Mouse (Mus musculus): ENCODE data around the gene Zfp467.

Gene Zfp467

GRCm38 (mm10) chr6:48440306-48441014 is 5.2 kb downstream of the Zfp467 start:
- DNase-seq (ENCODE audit: low spot score in 2 of 2) = no peak

GRCm38 (mm10) chr6:48439654-48440053 is 6.0 kb downstream of the Zfp467 start:
- DNase-seq (ENCODE audit: low spot score in 2 of 2) = no peak

- DNase-seq (ENCODE audit: low spot score in 2 of 2) = no peak
These were observed 7.0 kb downstream of the Zfp467 start for GRCm38 (mm10) chr6:48438475-48439125.

- DNase-seq (ENCODE audit: low spot score in 2 of 2) = no peak
These were observed 7.8 kb downstream of the Zfp467 start for GRCm38 (mm10) chr6:48437679-48438376.

GRCm38 (mm10) chr6:48435706-48436349 is 9.8 kb downstream of the Zfp467 start:
- DNase-seq (ENCODE audit: low spot score in 2 of 2) = no peak

- no peak for DNase-seq (ENCODE audit: low spot score in 2 of 2)
These were observed 10.5 kb downstream of the Zfp467 start for GRCm38 (mm10) chr6:48435111-48435510.

- DNase-seq (ENCODE audit: low spot score in 2 of 2) = no peak
These were observed 11.0 kb downstream of the Zfp467 start for GRCm38 (mm10) chr6:48434651-48435050.

- no peak for DNase-seq (ENCODE audit: low spot score in 2 of 2)
These were observed 12.5 kb downstream of the Zfp467 start for GRCm38 (mm10) chr6:48432893-48433816.

GRCm38 (mm10) chr6:48430748-48431147 is 14.9 kb downstream of the Zfp467 start:
- no peak for DNase-seq (ENCODE audit: low spot score in 2 of 2)

- no peak for DNase-seq (ENCODE audit: low spot score in 2 of 2)
These were observed 16.7 kb downstream of the Zfp467 start for GRCm38 (mm10) chr6:48428769-48429557.

GRCm38 (mm10) chr6:48426956-48427355 is 18.7 kb downstream of the Zfp467 start:
- DNase-seq (ENCODE audit: low spot score in 2 of 2) = no peak

GRCm38 (mm10) chr6:48424074-48424473 is 21.6 kb downstream of the Zfp467 start:
- DNase-seq (ENCODE audit: low spot score in 2 of 2) = no peak

- DNase-seq (ENCODE audit: low spot score in 2 of 2) = no peak
These were observed 22.3 kb downstream of the Zfp467 start for GRCm38 (mm10) chr6:48423336-48423735.

- DNase-seq (ENCODE audit: low spot score in 2 of 2) = no peak
These were observed 25.0 kb downstream of the Zfp467 start for GRCm38 (mm10) chr6:48420647-48421046.

GRCm38 (mm10) chr6:48416486-48416885 is 29.1 kb downstream of the Zfp467 start:
- no peak for DNase-seq (ENCODE audit: low spot score in 2 of 2)

GRCm38 (mm10) chr6:48415636-48416035 is 30.0 kb downstream of the Zfp467 start:
- no peak for DNase-seq (ENCODE audit: low spot score in 2 of 2)

GRCm38 (mm10) chr6:48414886-48415285 is 30.7 kb downstream of the Zfp467 start:
- no peak for DNase-seq (ENCODE audit: low spot score in 2 of 2)

- DNase-seq (ENCODE audit: low spot score in 2 of 2) = no peak
These were observed 32.5 kb downstream of the Zfp467 start for GRCm38 (mm10) chr6:48413081-48413480.

GRCm38 (mm10) chr6:48412662-48413061 is 33.0 kb downstream of the Zfp467 start:
- DNase-seq (ENCODE audit: low spot score in 2 of 2) = no peak

GRCm38 (mm10) chr6:48412147-48412546 is 33.5 kb downstream of the Zfp467 start:
- DNase-seq (ENCODE audit: low spot score in 2 of 2) = no peak

Data from thymus, postnatal 10 days (tissue).